Mouse (Mus musculus): ENCODE measurements around the gene Rbms3. TPM values are rescaled to one million over a fixed set of nuclear protein-coding genes. Genes with fewer than 3 reads are reported as not detected.

The Rbms3 gene
- polyA plus RNA-seq, 1 experiment, result 2.3 TPM

DNA sequence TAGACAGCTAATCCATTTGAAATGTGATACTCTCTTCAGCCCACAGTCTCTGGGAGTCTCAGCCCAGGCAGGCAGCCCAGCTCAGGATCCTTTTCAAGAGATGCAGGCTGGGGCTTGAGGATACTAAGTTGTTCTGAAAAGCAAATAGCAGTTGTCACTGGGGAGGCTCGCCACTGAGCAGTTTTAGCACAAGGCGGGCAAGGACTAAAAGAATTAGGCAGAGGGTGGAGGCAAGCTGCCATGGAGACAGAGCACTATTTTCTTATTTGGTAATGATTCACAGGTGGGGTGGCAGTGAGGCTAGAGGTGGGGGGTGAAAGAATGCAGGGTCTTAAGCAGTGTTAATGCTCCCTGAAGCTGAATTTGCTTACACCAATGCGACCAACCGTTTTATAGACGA, 249.6 kb downstream of the Rbms3 start:
- WGBS, result 32% methylated on average over 5 of the region's 5 CpGs
- no peak for DNase-seq (ENCODE audit: low read depth, low spot score)

DNA sequence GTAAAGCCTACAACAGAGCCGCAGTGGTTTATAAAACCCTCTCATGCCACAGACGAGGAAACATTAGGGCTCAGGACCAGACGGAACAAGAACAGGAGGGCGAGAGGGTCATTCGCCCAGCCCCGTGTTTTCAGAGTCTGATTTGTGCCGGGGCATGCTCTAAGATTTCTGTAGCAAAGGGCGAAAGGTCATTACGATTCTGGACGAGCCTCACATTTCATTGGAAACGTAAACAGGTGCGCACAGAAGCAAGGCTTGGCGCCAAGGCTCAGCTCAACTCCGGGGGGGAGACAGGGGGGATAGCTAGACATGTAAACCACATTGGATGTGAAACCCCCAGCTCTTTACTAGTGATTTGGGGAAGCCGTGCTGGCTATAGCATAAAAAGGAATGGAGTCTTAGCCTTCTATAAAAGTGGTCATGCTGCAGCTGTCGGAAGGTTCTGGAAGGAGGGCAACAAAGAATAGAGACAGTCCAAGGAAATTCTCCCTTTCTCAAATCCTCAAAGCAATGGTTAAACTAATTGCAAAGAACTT, 250.2 kb downstream of the Rbms3 start:
- 64% methylated on average over 16 of the region's 16 CpGs for WGBS
- DNase-seq (ENCODE audit: low read depth, low spot score), result no peak

DNA sequence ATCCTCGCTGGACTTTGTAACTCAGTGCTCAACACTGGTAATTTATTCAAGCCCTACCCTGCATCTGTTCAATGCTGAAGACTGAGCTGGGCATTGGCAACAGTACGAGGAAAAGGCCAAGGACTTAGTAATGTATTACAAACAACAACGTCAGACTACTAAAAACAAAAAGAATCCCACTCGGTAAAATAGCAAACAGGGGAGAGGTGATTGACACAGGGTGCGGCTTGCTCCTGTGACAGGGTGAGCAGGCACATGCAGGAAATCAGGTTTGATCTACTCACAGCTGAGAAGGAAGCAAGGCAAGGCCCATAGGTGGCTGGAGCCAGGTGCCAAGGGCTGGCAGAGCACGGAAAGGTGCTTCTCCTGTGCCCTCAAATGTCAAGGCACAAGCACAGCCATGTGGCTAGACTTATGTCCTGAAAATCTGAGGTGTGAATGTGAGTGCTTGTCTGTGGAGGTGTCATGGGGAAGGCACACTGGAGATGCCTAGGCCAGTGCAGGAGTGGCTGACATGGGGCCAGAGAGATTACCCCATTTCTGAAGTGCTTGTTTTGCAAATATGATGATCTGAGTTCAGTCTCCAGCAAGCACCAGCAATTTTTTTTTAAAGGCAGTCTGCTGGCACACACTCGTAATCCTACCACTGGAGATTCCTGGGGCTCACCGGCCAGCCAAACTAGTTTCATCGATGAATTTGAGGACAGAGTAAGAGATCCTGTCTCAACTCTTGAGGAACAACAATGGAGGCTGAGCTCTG, 251.4 kb downstream of the Rbms3 start:
- 30% methylated on average over 9 of the region's 9 CpGs for WGBS
- DNase-seq (ENCODE audit: low read depth, low spot score), result peak; percentile 56

DNA sequence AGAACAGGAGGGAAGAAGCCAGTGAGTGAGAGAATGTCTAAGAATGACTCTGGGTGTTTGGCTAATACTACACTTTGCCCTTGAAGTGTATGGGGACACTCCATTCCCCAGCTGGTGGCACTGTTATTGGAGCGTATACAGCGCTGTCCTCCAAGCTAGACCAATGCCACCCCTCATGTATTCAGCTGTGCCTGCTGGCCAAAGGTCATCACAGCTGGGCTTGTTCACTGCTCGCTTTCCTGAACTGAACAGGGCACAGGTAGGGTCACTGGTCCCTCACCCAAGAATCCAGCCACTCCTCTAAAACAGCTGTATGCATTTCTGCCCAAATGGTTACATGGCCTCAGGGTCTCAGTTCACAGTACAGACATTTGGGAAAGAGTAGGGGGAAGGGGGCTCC, 253.9 kb downstream of the Rbms3 start:
- no peak for DNase-seq (ENCODE audit: low read depth, low spot score)
- 67% methylated on average over 3 of the region's 3 CpGs for WGBS

DNA sequence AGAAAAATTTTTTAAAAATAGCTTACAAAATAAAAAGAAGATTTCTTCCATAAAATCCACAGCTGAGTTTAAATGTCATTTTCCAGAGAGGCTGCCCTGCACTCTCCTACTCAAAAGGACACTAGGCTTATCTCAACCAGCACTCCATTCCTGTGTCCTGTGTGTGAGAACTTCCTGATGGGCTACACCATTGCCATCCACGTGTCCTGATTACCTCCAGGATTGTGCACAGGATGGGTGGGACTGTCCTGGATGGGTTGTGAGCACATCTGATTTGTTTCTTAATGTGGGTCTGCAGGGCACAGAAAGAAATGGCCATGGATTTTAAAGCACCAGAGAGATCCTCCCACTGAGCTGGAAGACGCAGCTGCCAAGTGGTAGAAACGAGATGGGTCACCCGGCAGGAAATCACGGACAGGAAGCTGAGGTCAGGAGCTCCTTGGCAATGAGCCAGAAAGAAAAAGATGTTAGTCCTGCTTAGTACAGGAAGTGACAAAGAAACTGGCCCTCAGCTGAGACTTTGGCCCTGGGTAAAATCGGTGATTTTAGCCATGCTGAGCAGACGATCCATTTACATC, 256.5 kb downstream of the Rbms3 start:
- no peak for DNase-seq (ENCODE audit: low read depth, low spot score)
- WGBS, result 10% methylated on average over 7 of the region's 7 CpGs

DNA sequence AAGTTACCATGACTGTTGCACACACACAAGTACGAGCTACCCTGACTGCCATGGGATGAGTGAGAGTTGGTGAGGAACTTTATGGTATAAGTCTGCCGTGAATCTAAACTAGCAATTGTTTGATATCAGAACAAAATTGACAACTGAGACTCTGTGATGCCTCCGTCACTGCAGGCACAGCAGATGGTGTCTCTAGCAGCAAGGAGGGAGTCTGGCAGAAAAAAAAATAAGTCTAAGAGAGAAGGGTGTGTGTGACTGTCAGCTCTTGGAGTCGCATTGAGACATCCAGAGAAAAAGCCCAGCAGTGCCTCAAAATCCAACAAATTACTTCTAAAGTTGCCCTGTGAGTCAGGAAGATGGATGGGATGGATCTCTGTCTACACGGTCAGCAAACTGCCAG, 257.7 kb downstream of the Rbms3 start:
- no peak for DNase-seq (ENCODE audit: low read depth, low spot score)
- WGBS, result 72% methylated on average over 5 of the region's 5 CpGs

DNA sequence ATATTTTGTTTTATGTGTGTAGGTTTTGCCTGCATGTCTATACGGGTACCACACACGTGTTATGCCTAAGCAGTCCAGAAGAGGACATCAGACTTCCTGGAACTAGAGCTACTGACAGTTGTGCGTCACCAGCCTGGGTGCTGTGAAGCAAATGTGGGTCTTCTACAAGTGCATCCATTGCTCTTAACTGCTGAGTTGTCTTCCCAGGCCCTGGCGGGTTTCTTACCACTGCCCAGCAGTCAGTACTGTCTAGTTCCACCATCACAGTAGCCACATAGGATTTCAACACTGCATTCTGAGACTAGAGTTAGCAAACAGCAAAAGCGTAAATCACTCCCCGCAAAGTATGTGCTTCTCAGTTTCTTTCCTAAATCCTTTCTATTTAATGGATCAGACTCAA, 259.6 kb downstream of the Rbms3 start:
- no peak for DNase-seq (ENCODE audit: low read depth, low spot score)
- 96% methylated on average over 6 of the region's 6 CpGs for WGBS

DNA sequence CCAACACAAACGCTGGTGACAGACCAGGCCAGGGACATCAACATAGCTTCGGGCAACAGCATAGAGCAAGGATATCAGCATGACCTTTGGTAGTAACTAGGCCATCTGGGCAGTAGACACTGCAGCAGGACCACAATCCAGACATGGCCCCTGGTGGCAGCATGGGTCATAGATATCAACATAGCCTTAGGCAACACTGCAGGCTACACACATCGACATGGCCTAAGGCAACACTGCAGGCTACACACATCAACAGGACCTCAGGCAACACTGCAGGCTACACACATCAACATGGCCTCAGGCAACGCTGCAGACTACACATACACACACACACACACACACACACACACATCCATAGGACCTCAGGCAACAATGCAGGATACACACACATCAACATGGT, 261.7 kb downstream of the Rbms3 start:
- DNase-seq (ENCODE audit: low read depth, low spot score), result no peak
- WGBS, result 94% methylated on average over 4 of the region's 4 CpGs

DNA sequence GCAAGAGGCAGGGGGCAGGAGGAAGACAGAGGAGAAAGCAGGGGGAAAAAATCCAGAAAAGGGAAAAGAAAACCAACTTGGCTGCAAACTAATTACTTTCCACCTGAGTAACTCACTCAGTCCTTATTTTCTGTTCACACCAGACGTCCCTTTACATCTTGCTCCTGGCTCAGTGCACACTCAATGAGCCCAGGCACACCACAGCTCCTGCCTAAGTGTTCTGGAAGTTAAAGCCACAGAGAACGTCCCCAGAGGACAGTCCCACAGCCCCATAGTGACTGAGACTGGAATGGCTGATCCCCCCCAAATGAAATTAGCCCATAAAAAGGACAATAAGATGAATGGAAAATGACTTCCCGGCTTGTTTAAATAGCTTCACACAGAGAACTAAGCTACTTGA, 265.1 kb downstream of the Rbms3 start:
- no peak for DNase-seq (ENCODE audit: low read depth, low spot score)
- WGBS, result 63% methylated on average over 3 of the region's 3 CpGs

DNA sequence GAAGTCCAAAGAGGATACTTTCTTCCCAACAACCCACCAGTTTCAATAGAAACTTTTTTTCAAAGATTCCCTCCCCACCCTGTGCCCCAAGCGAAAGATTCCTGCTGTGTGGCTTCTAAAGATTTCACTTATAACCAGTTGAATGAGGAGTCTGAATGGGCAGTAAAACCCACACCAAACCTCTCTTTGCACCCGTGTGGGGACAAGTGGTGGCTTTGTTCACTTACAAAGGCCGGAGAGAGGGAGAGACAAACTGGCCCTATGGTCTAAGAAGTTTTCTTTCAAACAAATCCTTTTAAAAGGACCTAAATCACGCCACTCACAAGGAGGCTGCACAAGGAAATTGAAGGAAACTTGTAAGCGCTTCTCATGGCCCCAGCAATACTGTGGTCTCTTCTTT, 268.3 kb downstream of the Rbms3 start:
- DNase-seq (ENCODE audit: low read depth, low spot score), result no peak
- WGBS, result 83% methylated on average over 5 of the region's 5 CpGs

DNA sequence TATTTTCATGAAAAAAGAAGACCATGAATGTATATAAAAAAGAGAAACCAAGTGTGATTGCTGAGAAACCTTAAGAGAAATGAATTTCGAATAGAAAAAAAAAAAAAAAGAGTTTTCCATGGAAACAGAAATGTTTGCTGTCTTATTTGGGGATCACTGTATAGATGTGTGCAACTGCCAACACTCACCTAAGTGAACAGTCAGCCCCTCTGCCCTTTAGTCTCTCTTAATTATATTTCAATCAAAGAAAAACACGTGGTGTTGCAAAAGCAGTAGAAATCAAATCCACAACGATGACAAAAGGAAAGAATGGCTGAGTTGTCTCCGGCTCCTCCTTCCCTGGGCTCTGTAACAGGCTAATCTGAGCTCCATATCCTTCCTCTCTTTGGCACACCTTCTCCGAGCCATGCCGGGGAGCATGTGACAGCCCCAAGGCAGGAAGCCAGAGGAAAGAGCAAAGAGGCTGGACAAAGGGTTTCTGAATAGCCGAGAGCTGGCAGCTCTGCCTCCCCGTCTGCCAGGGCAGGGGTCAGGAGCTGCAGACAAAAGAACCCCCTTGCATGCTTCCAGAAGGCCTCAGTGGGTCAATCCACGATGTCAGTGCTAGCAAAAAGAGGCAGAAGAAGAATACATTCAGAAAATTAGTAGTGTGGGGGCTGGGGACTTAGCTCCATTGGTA, 272.8 kb downstream of the Rbms3 start:
- no peak for DNase-seq (ENCODE audit: low read depth, low spot score)
- WGBS, result 17% methylated on average over 9 of the region's 9 CpGs

DNA sequence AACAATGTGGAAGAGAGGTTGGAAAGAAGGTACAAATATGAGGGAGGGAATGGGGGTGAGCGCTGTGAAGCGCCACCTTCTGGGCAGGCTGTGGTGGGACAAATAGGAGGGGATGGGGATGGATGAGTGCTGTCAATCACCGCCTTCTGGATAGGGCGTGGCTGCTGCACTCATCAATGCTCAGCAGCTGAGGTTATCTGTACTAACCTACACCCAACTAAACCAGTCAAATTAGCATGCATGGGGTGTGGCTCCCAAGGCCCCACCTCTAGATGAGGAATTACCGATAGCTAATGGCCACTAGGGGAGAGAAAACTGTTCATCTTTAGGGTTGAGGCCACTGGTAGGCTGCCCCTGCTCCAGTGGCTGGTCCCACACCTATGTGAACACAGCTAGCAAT, 274.2 kb downstream of the Rbms3 start:
- DNase-seq (ENCODE audit: low read depth, low spot score), result no peak
- 85% methylated on average over 5 of the region's 5 CpGs for WGBS

DNA sequence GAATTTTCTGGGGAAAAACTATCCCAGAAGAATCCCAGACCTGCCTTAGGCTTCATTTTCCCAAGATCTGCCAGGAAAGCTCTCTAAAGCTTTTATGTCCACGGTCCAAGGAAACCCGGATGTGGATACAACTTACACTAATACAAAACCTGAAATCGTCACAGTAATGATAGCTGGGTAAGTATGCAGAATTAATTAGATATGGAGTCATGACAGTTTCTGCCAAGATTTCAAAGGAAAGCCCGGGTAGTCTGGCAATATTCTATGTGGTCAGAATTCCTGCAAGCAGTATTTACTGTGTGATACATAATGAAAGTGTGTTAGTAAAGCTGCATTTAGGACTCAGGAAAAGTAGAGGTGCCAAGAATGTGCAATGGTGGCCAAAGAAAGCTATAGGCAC, 287.4 kb downstream of the Rbms3 start:
- WGBS, result 86% methylated on average over 4 of the region's 4 CpGs
- no peak for DNase-seq (ENCODE audit: low read depth, low spot score)

DNA sequence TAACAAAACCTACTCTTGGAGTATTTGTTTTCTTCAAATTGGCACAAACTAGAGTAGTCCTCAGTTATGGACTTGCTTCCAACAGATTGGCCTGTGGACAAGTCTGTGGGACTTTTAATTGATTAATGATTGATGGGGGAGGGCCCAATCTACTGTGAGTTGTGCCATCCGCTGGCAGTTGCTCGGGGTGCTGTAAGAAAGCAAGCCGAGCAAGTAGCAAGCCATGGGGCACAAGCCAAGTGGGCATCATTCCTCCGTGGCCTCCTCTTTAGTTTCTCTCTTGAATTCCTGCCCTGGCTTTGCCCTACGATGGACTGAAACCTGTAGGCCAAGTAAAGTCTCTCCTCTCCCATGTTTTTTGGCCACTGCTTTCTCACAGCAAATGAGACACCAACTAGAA, 299.0 kb downstream of the Rbms3 start:
- WGBS, result 94% methylated on average over 5 of the region's 5 CpGs
- DNase-seq (ENCODE audit: low read depth, low spot score), result no peak

DNA sequence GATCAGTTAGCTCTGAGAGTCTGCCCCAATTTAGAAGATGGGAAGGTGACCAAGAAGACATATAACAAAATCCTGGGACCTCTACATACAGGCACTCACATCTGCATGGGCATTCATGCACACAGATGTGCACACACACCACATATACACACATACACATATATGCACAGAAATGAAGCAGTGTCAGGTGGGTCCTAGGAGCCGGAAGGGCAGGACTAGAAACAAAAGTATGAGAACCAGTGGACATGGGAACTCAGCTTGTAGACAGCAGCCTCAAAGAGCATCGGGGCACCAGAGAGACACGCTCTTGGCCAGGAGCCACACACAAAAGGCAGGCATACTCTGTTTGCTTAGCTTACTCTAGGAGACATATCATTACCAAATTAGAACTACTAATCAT, 310.4 kb downstream of the Rbms3 start:
- WGBS, result 63% methylated on average over 3 of the region's 3 CpGs
- DNase-seq (ENCODE audit: low read depth, low spot score), result no peak

DNA sequence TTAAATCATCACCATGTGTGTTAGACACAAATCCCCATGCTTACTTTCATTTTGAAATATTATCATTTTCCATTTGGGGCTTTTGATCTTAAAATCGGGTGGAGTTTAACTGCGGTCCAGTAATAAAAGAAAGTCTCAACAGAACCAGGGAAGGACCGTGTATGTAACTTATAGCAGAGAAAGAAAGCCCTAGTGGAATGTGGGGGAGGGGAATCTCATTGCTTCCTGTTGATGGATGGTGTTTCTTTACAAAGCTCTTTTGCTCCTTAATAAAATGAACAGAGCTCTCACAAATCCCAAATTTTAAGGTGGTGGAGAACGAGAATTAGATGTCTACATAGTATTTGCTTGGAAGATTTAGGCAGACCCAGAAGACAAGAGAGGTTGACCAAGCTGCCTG, 311.3 kb downstream of the Rbms3 start:
- WGBS, result 26% methylated on average over 4 of the region's 4 CpGs
- DNase-seq (ENCODE audit: low read depth, low spot score), result no peak

DNA sequence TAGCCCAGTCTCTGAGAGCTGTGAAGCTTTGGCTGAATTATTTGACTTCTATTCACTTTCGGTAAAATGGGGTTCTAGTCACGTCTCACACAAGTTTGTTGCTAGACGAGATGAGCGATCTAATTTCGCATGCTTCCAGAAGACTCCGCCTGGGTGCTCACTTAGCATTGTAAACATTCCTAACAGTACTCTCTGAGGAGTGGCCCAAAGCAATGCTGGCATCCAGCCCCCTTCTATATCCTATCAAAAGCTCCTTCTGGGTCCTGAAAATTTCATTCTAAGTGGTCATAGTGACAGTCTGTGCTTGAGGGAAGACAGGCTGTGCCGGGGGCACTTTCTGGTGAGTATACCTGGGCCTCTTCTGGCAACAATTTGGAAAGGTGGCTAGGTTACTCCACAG, 312.5 kb downstream of the Rbms3 start:
- DNase-seq (ENCODE audit: low read depth, low spot score), result no peak
- WGBS, result 90% methylated on average over 7 of the region's 7 CpGs

DNA sequence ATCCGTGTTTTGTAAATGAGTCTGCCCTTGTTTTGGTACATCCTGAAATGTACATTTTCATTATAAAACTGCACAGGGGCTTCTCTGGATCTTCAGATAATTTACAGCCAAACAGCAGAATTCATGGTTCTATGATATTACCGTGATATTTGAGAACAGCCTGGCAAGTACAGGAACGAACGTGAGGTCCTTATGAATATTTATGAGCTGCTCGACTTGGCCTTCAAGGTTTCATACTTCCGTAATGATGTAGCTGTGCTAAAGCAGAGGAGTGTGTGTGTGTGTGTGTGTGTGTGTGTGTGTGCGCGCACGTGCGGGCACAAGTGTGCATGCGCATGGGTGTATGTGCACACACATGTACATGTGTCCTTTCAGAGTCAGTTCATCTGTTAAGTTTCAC, 316.1 kb downstream of the Rbms3 start:
- 85% methylated on average over 11 of the region's 11 CpGs for WGBS
- no peak for DNase-seq (ENCODE audit: low read depth, low spot score)

DNA sequence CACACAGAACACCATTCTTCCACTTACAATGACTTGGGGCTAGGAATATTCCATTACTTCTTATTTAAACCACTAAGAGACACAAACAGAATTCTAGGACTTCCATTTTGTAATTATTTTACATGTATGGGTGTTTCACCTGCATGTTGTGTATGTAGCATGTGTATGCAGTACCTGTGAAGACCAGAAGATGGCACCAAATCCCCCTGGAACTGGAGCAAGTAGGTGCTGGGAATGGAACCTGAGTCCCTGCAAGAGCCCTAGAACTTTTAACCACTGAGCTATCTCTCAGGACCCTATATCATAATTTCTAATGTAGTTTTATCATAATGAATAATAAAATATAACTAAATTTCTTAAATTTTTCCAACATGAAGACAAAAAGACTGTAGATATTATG, 319.9 kb downstream of the Rbms3 start:
- DNase-seq (ENCODE audit: low read depth, low spot score), result no peak

DNA sequence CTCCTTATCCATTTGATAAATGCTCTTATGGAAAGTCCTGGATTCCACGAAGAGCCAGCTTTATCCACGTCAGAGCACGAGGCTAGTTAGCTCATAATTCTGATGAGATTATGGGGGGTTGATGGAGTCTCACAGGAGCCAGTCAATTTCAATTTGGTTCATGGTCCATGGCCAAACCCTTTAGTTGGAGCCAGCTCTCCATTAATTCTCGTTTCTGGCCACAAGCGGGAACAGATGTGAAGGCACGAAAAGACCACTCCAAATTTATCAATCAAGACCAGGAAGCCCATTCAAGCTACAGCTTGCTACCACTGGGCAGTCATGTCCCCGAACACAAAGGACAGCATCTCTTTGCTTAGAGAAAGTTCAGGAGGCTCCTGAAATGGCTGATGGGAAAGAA, 330.7 kb downstream of the Rbms3 start:
- no peak for DNase-seq (ENCODE audit: low read depth, low spot score)

More for the DNA sequence above, 330.7 kb downstream of the Rbms3 start:
- 86% methylated on average over 7 of the region's 7 CpGs for WGBS

Data from large intestine, adult 2 months (tissue).